Mouse (Mus musculus) intestine, embryonic 15.5 days (tissue): ENCODE measurements around the gene Mpped1. TPM values are rescaled to one million over a fixed set of nuclear protein-coding genes. Genes with fewer than 3 reads are reported as not detected.

Experiments used
- ATAC-seq: fragments of 200-750 bp; cut with Nextera tagmentation; 2 replicates; pipeline ENCODE4 v1.8.0; 2017; ENCODE audit warnings: moderate TSS enrichment, moderate library complexity
- H3K27ac ChIP-seq: fragments of 300-500 bp; sonication (generic); 2 replicates; pipeline ENCODE4 v1.5.1; 2015; ENCODE audit warnings: mild to moderate bottlenecking, inconsistent platforms
- H3K27me3 ChIP-seq: fragments of 300-500 bp; sonication (generic); replicated peaks from 2 replicates; pipeline ENCODE4 v1.6.1; 2015; ENCODE audit warnings: inconsistent platforms
- H3K36me3 ChIP-seq: fragments of 300-500 bp; sonication (generic); 2 replicates; pipeline ENCODE4 v1.6.1; 2015; ENCODE audit warnings: inconsistent platforms
- H3K4me1 ChIP-seq: fragments of 300-500 bp; sonication (generic); replicated peaks from 2 replicates; pipeline ENCODE4 v1.6.1; 2015; ENCODE audit warnings: inconsistent platforms
- H3K4me2 ChIP-seq: fragments of 300-500 bp; sonication (generic); replicated peaks from 2 replicates; pipeline ENCODE4 v1.6.1; 2015; ENCODE audit warnings: mild to moderate bottlenecking, inconsistent platforms
- H3K4me3 ChIP-seq: fragments of 300-500 bp; sonication (generic); replicated peaks from 2 replicates; pipeline ENCODE4 v1.5.1; 2015; ENCODE audit warnings: inconsistent platforms
- H3K9ac ChIP-seq: fragments of 300-500 bp; sonication (generic); 2 replicates; pipeline ENCODE4 v1.6.1; 2015; ENCODE audit warnings: inconsistent platforms
- H3K9me3 ChIP-seq: fragments of 300-500 bp; sonication (generic); 2 replicates; pipeline ENCODE4 v1.6.1; 2016; ENCODE audit warnings: inconsistent platforms
- WGBS: fragments of 180-500 bp; shearing (Covaris S2); methylation state at CpG from one replicate; pipeline ENCODE4 v1.1.7; 2015; 5-methylcytosine and 5-hydroxymethylcytosine counted together
- polyA plus RNA-seq: library from polyadenylated mRNA; unstranded; fragments of >200 nt; fragmentation: Nextera tagmentation; extraction: Ambion mirVana; gene quantifications from 2 replicates; pipeline ENCODE4 v1.2.1, GENCODE M21; 2015

The Mpped1 gene
- polyA plus RNA-seq, 1 experiment from 2014 or later, result 0.40 TPM

DNA sequence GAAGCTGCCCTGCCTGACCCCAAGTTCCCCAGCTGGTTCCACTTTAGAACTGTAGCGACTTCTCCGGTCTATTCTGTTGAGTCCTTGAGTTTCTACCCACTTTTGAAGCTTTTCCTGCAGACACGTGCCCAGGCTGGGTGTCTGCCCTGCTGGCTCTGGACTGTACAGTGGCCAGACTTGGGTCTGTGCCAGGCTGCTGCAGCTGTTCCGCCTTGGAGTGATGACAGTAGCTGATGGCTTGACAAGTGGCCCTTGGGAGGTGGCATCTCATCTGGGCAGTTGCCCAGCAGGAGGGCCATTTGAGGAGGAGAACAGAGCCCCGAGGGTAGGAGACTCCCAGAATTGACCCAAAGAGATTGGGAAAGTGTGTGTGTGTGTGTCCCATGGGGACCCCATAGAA lies 6.8 kb upstream of the Mpped1 start:
- H3K9ac ChIP-seq, result no peak overlapping the region
- WGBS, result 68% methylated on average over 5 of the region's 5 CpGs
- no peaks in the 10 kb centered on the region for H3K36me3 ChIP-seq
- H3K4me2 ChIP-seq, result no peak overlapping the region
- no peak for ATAC-seq
- no peak overlapping the region for H3K4me3 ChIP-seq
- peaks cover 16% of the 10 kb centered on the region for H3K27me3 ChIP-seq
- no peaks in the 10 kb centered on the region for H3K9me3 ChIP-seq
- no peak overlapping the region for H3K27ac ChIP-seq
- no peaks in the 10 kb centered on the region for H3K4me1 ChIP-seq

DNA sequence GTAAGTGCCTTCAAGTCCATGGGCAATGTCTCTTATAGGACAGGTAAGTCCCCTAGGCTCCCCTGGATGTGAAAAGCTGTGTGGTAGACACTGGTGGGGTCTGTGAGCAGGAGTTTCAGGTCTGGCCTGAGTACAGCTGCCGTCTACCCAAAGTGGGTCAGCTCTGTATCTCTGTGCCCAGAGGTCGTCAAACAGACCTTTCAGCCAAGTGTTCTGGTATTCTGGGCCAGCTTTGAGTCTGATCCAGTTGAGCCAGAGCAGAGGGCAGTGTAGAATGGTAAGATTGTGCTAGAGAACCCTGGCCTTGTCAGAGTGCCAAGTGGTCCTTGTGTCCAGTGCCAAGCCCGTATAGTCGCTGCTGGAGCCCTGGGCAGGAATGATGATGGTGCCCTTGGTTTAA lies 6.3 kb upstream of the Mpped1 start:
- H3K9ac ChIP-seq, result no peak overlapping the region
- H3K4me2 ChIP-seq, result no peak overlapping the region
- H3K36me3 ChIP-seq, result no peaks in the 10 kb centered on the region
- no peak for ATAC-seq
- no peaks in the 10 kb centered on the region for H3K9me3 ChIP-seq
- no peak overlapping the region for H3K4me3 ChIP-seq
- 80% methylated on average over 4 of the region's 4 CpGs for WGBS
- H3K27me3 ChIP-seq, result peaks cover 20% of the 10 kb centered on the region
- no peak overlapping the region for H3K27ac ChIP-seq
- H3K4me1 ChIP-seq, result no peaks in the 10 kb centered on the region

DNA sequence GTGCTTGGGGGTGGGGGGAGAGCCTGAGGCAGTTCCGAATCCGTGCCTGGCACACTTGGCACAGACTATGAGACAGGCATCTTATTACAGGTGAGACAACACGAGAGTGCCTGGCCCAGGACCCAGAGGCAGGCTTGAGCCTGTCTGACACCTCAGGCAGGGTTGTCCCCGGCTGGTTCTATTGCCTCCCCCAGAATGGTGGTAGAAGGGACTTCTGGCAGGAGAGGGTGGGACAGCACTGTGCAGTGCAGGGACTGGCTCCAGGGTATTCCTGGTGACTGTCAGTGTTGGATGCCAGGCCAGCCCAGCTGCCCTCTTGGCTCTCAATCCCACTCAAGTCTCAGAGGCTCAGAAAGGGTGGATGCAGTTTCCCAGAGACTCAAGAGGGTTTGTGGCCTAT lies 4.3 kb upstream of the Mpped1 start:
- WGBS, result 63% methylated on average over 4 of the region's 4 CpGs
- H3K4me1 ChIP-seq, result no peaks in the 10 kb centered on the region
- H3K27ac ChIP-seq, result no peak overlapping the region
- H3K9ac ChIP-seq, result no peak overlapping the region
- no peak overlapping the region for H3K4me3 ChIP-seq
- H3K27me3 ChIP-seq, result peaks cover 39% of the 10 kb centered on the region
- no peak overlapping the region for H3K4me2 ChIP-seq
- ATAC-seq, result no peak
- no peaks in the 10 kb centered on the region for H3K9me3 ChIP-seq
- H3K36me3 ChIP-seq, result no peaks in the 10 kb centered on the region

DNA sequence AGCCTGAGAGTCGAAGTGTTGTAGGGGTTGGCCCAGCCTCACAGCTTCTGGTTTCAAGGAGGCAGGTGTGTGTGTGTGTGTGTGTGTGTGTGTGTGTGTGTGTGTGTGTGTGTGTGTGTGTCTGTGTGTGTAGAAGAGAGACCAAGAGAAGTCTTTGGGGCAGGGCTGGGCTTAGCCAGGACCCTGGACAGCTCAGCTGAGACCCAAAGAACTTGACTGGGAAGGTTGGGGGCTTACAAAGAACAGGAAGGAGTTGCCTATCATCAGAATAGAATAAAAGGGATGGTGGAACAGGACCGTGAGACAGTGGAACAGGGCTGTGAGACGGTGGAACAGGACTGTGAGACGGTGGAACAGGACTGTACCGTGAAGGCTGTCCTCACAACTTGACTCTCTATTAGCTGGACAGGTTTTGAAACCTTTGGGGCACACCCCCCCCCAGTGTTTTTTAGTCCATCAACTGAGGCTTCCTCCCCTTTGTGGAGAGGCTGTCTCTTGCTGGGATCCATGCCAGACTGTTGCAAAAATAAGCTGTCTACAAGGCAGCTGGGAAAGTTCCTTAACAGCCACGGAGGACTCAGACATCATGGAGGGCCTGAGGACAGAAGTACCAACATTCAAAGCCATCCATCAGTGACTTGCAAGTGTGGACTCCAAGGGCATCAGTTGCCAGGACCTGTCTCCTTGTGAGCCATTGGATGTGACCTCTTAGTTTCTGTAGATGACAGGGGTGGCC lies 2.8 kb upstream of the Mpped1 start:
- 73% methylated on average over 6 of the region's 6 CpGs for WGBS
- no peak overlapping the region for H3K9ac ChIP-seq
- H3K27me3 ChIP-seq, result peaks cover 53% of the 10 kb centered on the region
- no peaks in the 10 kb centered on the region; the same call in 1 of the 2 replicates for H3K4me1 ChIP-seq
- H3K36me3 ChIP-seq, result no peaks in the 10 kb centered on the region
- no peak overlapping the region for H3K27ac ChIP-seq
- no peaks in the 10 kb centered on the region for H3K9me3 ChIP-seq
- no peak overlapping the region for H3K4me2 ChIP-seq
- ATAC-seq, result no peak
- H3K4me3 ChIP-seq, result no peak overlapping the region

DNA sequence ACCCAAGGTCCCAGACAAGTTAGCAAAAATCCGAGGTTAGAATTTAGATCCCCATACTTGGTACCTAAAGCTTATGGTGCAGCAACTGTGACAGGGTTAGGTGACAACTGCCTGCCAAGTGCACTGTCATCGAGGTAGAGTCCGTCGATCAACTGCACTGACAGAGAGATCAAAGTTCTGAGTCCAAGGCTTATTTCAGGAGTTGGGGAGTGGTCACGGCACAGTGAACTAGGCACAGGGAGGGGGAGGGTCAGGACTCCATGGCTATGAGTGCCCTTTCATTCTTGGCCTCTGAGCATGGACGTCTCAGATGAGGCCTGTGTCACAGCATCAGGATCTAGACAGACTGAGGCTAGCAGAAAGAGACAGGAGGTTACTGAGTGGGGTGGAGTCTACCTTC lies 1.8 kb upstream of the Mpped1 start:
- ATAC-seq, result no peak
- Histone ChIP-seq H3K4me3 (no peak overlapping the region), H3K27ac (no peak overlapping the region), H3K9ac (no peak overlapping the region), H3K9me3 (no peaks in the 10 kb centered on the region), H3K4me2 (no peak overlapping the region), H3K27me3 (peaks cover 56% of the 10 kb centered on the region), H3K4me1 (no peaks in the 10 kb centered on the region; the same call in 1 of the 2 replicates), H3K36me3 (no peaks in the 10 kb centered on the region)
- WGBS, result 66% methylated on average over 6 of the region's 6 CpGs

DNA sequence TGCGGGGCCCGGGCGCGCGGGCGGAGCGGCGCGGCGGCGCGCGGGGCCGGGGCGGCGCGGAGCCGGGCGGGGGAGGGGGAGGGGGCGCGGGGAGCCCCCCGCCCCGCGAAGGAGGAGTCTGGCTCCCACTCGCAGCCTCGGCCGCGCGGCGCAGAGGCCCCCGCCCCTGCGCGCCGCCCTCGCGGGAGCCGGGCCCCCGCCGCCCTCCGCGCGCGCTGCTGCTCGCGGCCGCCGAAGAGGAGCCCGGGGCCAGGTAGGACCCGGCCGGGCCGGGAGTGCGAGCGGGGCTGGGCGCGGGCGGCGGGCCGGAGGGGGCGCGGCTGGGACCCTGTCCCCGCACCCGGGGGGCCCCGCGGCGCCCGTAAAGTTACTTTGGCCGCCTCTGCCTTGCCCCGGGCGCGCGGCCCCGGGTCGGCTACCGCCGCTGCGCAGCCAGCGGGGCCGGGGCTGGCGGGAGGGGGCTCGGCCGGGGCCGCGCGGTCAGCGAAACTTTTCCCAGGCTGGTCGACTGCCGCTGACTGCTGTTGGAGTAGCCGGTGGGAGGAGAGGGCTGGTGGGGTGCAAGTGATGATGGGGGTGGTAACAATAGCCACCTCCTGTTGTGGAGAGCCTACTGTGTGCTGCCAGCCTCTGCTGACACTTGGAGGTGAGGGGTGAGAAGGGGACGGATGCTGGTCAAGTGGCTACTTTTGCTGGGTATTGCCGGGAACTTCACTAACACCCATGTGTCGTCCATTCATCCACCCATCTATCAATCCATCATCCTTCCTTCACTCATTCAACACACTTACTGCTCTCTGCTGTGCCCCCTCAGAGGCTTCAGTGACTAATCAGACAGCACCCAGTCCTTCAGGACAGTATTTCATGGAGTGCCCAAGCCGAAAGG lies 831 bp downstream of the Mpped1 start:
- no peaks in the 10 kb centered on the region for H3K36me3 ChIP-seq
- H3K4me1 ChIP-seq, result no peaks in the 10 kb centered on the region; the same call in 1 of the 2 replicates
- 2% methylated on average over 46 of the region's 92 CpGs for WGBS
- 0 out of 2 replicates have a peak overlapping the region, but pooled peaks have one; percentile 8 for H3K9ac ChIP-seq
- H3K4me2 ChIP-seq, result peak overlapping the region; percentile 89
- no peak overlapping the region for H3K27ac ChIP-seq
- peak overlapping the region; percentile 50 for H3K4me3 ChIP-seq
- 0 out of 2 replicates have a peak, but pooled peaks have one; percentile 25 for ATAC-seq
- H3K9me3 ChIP-seq, result no peaks in the 10 kb centered on the region
- peaks cover 66% of the 10 kb centered on the region for H3K27me3 ChIP-seq

DNA sequence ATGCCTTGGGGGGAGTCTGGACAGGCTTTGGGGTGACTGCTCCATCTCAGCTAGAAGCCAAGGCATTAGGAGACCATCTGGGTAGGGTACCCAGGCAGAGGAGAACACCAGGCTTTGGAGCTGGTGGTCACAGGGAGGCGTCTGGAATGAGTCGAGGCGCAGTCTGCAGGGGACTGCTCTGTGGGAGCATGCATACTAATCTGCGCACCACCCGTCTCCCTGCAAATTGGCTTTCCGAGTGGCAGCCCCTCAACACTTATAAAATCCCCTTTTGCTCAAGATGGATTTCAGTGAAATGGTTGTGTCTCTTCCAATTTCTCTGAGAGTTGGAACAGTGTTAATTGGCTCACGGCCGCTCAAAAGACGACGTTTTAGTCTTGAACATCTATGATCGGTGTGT lies 2.0 kb downstream of the Mpped1 start:
- Histone ChIP-seq H3K4me1 (no peaks in the 10 kb centered on the region; the same call in 1 of the 2 replicates), H3K4me2 (no peak overlapping the region), H3K27ac (no peak overlapping the region), H3K36me3 (no peaks in the 10 kb centered on the region), H3K27me3 (peaks cover 66% of the 10 kb centered on the region), H3K9me3 (no peaks in the 10 kb centered on the region), H3K4me3 (no peak overlapping the region), H3K9ac (no peak overlapping the region)
- 77% methylated on average over 11 of the region's 11 CpGs for WGBS
- ATAC-seq, result no peak

DNA sequence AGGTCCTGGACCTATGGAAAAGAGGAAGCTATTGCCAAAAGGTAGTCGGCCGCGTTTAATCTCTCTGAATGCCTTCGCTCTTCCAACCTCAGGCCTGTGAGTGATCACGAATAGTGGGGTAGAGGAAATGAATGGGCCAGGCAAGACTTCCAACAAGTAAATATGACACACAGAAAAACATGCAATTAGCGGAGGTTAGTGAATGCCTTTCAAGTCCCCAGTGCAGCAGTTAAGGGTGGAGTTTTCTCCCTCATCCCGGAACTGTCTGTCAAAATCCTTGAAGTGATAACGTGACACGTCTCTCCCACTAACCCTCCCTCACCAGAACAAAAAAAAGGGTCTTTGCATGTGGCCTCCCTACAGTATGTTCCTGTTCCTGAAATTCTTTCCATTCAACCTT lies 3.0 kb downstream of the Mpped1 start:
- H3K9me3 ChIP-seq, result no peaks in the 10 kb centered on the region
- no peak overlapping the region for H3K4me3 ChIP-seq
- no peak overlapping the region for H3K27ac ChIP-seq
- no peaks in the 10 kb centered on the region for H3K36me3 ChIP-seq
- no peak for ATAC-seq
- WGBS, result 66% methylated on average over 9 of the region's 9 CpGs
- peaks cover 59% of the 10 kb centered on the region for H3K27me3 ChIP-seq
- no peaks in the 10 kb centered on the region; the same call in 1 of the 2 replicates for H3K4me1 ChIP-seq
- no peak overlapping the region for H3K4me2 ChIP-seq
- H3K9ac ChIP-seq, result no peak overlapping the region

DNA sequence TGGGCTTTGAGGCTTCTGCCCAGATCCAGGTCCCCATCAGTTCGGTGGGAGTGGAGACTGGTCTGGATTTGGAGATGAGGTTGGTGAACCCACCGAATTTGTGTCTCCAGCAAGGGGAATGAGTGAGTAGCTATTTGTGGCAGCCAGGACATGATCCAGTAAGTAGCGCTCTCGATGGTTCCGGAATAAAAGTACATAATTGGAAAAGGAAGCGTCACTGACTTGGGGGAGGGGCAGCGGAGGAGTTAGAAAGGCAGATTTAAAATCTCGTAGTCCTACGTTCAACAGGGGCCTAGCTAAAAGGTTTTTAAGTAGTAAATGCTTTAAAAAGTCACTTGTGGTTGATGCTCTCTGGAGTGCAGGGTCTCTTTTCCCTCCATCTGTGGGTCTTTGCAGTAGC lies 5.5 kb downstream of the Mpped1 start:
- 72% methylated on average over 9 of the region's 9 CpGs for WGBS

DNA sequence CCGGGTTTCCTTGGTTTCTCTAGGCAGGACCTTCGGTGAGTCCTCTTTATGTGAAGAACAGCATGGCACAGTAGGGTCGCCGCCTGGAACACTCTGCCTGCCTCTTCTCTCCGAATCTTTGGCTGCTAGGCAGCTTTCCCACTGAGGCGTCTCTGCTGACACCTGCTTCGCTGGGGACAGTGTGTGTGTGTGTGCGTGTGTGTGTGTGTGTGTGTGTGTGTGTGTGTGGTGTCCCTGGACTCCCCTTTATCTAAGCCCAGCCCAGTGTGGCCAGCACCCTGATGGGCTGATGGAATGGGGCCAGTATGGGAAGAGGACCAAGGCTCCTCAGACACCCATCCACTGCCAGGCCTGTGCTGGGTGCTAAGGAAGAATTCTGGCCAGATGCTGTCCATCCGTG lies 9.8 kb downstream of the Mpped1 start:
- Histone ChIP-seq H3K9me3 (no peaks in the 10 kb centered on the region), H3K4me1 (no peaks in the 10 kb centered on the region), H3K4me2 (no peak overlapping the region), H3K27me3 (0 out of 2 replicates have a peak, but pooled peaks cover 3% of the 10 kb centered on the region), H3K9ac (no peak overlapping the region), H3K4me3 (no peak overlapping the region), H3K27ac (no peak overlapping the region), H3K36me3 (no peaks in the 10 kb centered on the region)
- ATAC-seq, result no peak
- 81% methylated on average over 9 of the region's 9 CpGs for WGBS

More for the DNA sequence above, 5.5 kb downstream of the Mpped1 start:
- no peak overlapping the region for H3K4me2 ChIP-seq
- H3K36me3 ChIP-seq, result no peaks in the 10 kb centered on the region
- H3K4me1 ChIP-seq, result no peaks in the 10 kb centered on the region; the same call in 1 of the 2 replicates
- H3K27me3 ChIP-seq, result peaks cover 40% of the 10 kb centered on the region
- ATAC-seq, result no peak
- no peak overlapping the region for H3K27ac ChIP-seq
- H3K4me3 ChIP-seq, result no peak overlapping the region
- no peak overlapping the region for H3K9ac ChIP-seq
- H3K9me3 ChIP-seq, result no peaks in the 10 kb centered on the region

DNA sequence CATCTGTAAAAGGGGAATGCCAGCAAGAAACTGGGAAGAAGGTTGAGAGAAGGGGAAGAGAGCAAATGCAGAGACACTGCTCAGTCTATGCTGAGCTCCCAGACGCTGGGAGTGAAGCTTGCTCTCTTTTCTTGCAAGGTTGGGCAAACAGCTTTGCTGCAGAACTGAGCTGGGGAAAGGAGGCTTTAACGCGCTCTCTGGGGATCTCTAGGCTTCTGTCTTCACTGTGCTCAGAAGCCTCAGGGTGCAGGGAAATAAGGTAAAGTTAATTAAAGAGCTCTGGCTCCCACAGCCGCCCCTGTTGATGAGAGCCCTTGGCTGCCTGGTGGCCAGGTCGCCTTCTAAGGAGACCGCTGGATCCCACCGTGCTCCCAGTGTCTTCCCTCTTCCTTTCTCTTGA lies 17.7 kb downstream of the Mpped1 start:
- Histone ChIP-seq H3K9ac (no peak overlapping the region), H3K9me3 (no peaks in the 10 kb centered on the region), H3K4me2 (no peak overlapping the region), H3K27me3 (no peaks in the 10 kb centered on the region), H3K4me1 (no peaks in the 10 kb centered on the region), H3K36me3 (no peaks in the 10 kb centered on the region), H3K4me3 (no peak overlapping the region), H3K27ac (no peak overlapping the region)
- no peak for ATAC-seq
- 73% methylated on average over 7 of the region's 7 CpGs for WGBS

DNA sequence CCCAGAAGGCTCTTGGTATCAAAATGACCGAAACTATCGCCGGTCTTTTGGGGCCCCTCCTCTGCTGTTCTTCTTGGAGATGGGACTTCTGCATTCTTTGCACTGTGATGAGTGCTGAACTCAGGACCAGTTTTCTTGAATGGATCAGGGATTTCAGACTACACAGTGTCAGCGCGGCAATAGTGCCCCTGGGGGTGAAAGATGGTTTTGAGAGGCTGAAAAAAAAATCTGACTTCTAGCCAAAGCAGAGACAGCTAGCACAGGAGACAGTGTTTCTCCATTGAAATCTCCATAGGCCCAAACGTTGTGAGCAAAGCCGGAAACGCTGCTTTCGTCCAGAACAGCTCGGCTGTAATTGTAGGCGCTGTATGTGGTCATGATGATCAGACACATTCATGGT lies 19.7 kb downstream of the Mpped1 start:
- H3K27ac ChIP-seq, result no peak overlapping the region
- no peak overlapping the region for H3K4me2 ChIP-seq
- no peak for ATAC-seq
- no peaks in the 10 kb centered on the region for H3K36me3 ChIP-seq
- H3K27me3 ChIP-seq, result no peaks in the 10 kb centered on the region
- H3K4me1 ChIP-seq, result no peaks in the 10 kb centered on the region
- H3K4me3 ChIP-seq, result no peak overlapping the region
- H3K9ac ChIP-seq, result no peak overlapping the region
- H3K9me3 ChIP-seq, result no peaks in the 10 kb centered on the region
- WGBS, result 75% methylated on average over 11 of the region's 11 CpGs
